Mouse (Mus musculus): ENCODE results near the gene Gstm3.

The Gstm3 gene

GRCm38 (mm10) chr3:107927841-107928240 is 41.2 kb downstream of the Gstm3 start:
- no peak for DNase-seq

DNA sequence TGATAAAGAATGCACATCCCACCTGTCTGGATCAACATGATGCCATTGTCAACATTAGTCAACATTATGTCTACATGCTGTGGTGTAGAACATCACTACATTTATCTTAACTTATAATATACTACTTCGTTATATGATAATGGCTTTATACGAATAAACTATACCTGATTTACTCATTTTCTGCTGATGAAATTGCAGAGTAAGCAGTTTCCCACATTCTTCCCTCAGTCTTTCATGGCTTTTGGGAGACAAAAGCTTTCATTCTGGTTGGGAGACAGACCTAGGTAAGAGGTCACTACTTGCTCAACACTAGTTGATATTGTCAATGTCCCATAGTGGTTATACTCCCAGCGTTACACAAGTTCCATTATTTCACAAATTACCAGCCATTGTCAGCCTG is 43.7 kb downstream of the Gstm3 start:
- no peak for DNase-seq

DNA sequence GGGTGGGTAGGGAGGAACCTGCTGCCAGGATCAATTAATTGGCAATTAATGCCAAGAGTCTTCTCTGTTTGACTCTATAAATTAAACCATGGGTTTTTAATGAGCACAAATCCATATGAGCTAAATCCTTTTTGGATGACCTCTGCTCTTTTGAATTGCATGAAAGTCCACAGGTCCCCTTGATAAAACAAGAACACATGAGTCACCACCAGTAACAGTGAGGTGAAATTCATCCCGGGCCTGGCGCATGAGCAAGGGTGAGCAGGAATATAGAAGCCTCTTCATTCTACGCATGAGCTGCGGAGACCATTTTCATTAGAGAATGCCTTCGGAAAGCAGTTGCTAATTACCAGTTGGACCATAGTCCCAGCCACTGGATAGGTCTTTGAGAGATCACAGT is 48.7 kb downstream of the Gstm3 start:
- DNase-seq = no peak

GRCm38 (mm10) chr3:107917783-107918408 is 51.2 kb downstream of the Gstm3 start:
- DNase-seq = peak in 1 of 2 experiments; percentile 27

DNA sequence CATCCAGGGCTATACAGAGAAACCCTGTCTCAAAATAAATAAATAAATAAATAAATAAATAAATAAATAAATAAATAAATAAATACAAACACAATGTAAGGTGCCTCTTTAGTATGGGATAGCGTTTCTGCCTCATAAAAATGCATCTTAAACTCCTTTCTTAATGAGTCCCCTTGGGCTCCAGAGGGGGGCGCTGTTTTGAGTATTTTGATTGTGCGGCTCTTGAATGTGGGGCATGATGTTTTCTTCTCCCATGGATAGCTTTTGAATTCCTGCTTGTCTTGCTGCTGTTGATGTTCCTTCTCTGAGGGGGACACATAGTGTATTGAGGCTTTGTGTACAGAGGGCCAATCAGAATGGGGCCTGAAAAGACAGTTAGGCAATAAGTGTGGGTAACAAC is 52.0 kb downstream of the Gstm3 start:
- no peak for DNase-seq

- no peak for DNase-seq
Observed at GRCm38 (mm10) chr3:107916674-107917073, 52.4 kb downstream of the Gstm3 start.

All from spleen, adult 18-20 months (tissue).